Mouse (Mus musculus): ENCODE measurements around the gene Apc2. TPM values are rescaled to one million over a fixed set of nuclear protein-coding genes. Genes with fewer than 3 reads are reported as not detected.

Apc2 gene
- polyA plus RNA-seq, 1 experiment: 0.74 TPM

- no peak overlapping the region for H3K27ac ChIP-seq (ENCODE audit: insufficient read depth, low read depth, low read length)
Measured at GRCm38 (mm10) chr10:80321670-80322581, 26.1 kb downstream of the Apc2 start.

GRCm38 (mm10) chr10:80322811-80323211 lies 27.0 kb downstream of the Apc2 start:
- no peak for TF ChIP-seq POLR2A (IDR thresholded peaks at IDR 0.05; ENCODE audit: low read depth, low read length)
- TF ChIP-seq CTCF (conservative IDR thresholded peaks at IDR 0.05; ENCODE audit: insufficient read depth, insufficient read length, low read depth, low read length): peak; percentile 14; the same call in 1 of the 2 replicates
- Histone ChIP-seq H3K27ac (ENCODE audit: insufficient read depth, low read depth, low read length) (no peak overlapping the region), H3K36me3 (ENCODE audit: control insufficient read depth, insufficient read depth, low read length) (no peaks in the 10 kb centered on the region), H3K27me3 (replicated peaks; ENCODE audit: control insufficient read depth, insufficient read depth, low read length) (no peaks in the 10 kb centered on the region), H3K4me3 (ENCODE audit: insufficient read depth, low read depth, low read length) (peak overlapping the region; percentile 63), H3K4me1 (ENCODE audit: control insufficient read depth, insufficient read depth, low read length) (peaks cover 7% of the 10 kb centered on the region)
- peak; percentile 39 for DNase-seq
- WGBS: 2% methylated on average over 28 of the region's 28 CpGs

More at GRCm38 (mm10) chr10:80321670-80322581, 26.1 kb downstream of the Apc2 start:
- WGBS: 94% methylated on average over 21 of the region's 21 CpGs
- no peaks in the 10 kb centered on the region for H3K27me3 ChIP-seq (replicated peaks; ENCODE audit: control insufficient read depth, insufficient read depth, low read length)
- DNase-seq: no peak
- TF ChIP-seq POLR2A (IDR thresholded peaks at IDR 0.05; ENCODE audit: low read depth, low read length): no peak
- no peak for TF ChIP-seq CTCF (conservative IDR thresholded peaks at IDR 0.05; ENCODE audit: insufficient read depth, insufficient read length, low read depth, low read length)
- H3K4me1 ChIP-seq (ENCODE audit: control insufficient read depth, insufficient read depth, low read length): peaks cover 7% of the 10 kb centered on the region
- H3K4me3 ChIP-seq (ENCODE audit: insufficient read depth, low read depth, low read length): no peak overlapping the region
- no peaks in the 10 kb centered on the region for H3K36me3 ChIP-seq (ENCODE audit: control insufficient read depth, insufficient read depth, low read length)

DNA sequence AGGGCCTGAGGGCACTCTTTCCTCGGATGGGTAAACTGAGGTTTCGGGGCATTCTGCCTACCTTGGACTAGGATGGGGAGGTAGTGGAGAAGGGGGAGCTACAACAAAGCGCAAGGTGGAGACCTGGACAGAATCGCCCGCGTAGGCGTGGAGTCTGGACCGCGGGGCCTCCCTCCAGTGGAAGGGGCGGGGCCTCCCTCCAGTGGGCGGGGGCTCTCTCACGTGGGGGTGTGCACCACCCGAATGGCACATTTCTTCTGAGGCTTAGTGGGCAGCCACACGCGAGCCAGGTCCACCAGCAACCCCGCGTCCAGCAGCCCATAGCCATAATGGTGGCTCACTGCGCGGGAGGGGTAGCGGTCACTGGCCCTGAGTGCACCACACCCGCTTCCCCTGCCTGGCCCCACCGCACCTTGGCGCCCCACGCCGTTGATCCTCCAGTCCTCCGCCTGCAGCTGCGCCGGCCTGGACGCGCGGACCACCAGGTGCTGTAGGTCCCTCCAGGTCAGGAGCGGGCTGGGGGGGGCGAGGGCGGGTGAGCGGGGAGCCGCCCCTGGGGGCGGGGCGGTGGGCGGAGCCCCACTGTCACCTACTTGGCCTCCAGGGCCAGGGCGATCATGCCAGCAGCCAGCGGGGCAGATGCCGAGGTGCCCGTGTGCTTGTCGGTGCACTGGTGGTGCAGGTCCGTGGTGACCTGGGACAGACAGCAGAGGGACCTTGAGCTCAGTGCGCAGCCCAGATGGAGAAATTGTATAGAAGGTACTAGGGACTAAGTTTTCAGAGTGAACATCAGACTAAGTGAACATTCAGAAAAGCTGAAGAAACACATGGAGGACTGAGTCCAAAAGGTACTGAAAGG lies 27.7 kb downstream of the Apc2 start:
- peak overlapping the region; percentile 85 for H3K27ac ChIP-seq (ENCODE audit: insufficient read depth, low read depth, low read length)
- peaks cover 7% of the 10 kb centered on the region for H3K4me1 ChIP-seq (ENCODE audit: control insufficient read depth, insufficient read depth, low read length)
- TF ChIP-seq POLR2A (IDR thresholded peaks at IDR 0.05; ENCODE audit: low read depth, low read length): no peak
- 0 out of 2 replicates have a peak, but pooled peaks have one; percentile 5 for TF ChIP-seq CTCF (conservative IDR thresholded peaks at IDR 0.05; ENCODE audit: insufficient read depth, insufficient read length, low read depth, low read length)

DNA sequence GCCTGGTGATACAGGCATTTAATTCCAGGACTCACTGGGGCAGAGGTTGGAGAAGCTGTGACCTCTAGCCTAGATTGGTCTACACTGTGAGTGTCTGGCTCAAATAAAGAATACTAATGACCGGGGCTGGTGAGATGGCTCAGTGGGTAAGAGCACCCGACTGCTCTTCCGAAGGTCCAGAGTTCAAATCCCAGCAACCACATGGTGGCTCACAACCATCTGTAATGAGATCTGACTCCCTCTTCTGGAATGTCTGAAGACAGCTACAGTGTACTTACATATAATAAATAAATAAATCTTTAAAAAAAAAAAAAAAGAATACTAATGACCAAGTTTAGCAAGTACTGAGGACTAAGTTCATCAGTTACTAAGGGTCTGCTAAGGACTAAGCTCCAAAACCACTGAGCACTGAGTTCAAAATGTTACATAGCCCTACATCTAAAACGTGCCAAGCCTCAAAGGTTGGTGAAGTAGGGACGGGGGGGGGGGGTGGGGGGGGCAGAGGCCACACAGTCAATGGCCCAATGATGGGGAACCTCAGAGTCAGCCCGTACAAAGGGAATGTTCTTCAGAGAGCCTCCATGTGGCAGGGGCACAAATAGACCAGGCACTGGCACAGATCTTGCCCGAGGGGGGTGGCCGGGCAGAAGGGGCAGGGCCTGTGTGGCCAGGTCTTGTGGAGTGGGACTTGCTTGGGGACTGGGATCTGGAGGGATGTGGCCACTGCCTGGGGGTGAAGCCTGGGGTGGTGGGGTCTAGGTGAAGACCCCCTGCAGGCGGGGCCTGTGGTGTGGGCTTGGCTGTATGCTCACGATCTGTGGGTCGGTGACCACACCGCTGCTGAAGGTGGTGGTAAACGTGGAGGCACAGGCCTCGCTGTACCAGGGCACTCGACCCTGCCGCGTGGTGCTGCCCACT lies 28.6 kb downstream of the Apc2 start:
- H3K27ac ChIP-seq (ENCODE audit: insufficient read depth, low read depth, low read length): peak overlapping the region; percentile 85
- H3K36me3 ChIP-seq (ENCODE audit: control insufficient read depth, insufficient read depth, low read length): no peaks in the 10 kb centered on the region
- peaks cover 6% of the 10 kb centered on the region for H3K4me1 ChIP-seq (ENCODE audit: control insufficient read depth, insufficient read depth, low read length)
- no peak for DNase-seq
- WGBS: 67% methylated on average over 17 of the region's 17 CpGs
- no peaks in the 10 kb centered on the region for H3K27me3 ChIP-seq (replicated peaks; ENCODE audit: control insufficient read depth, insufficient read depth, low read length)
- H3K4me3 ChIP-seq (ENCODE audit: insufficient read depth, low read depth, low read length): no peak overlapping the region
- TF ChIP-seq CTCF (conservative IDR thresholded peaks at IDR 0.05; ENCODE audit: insufficient read depth, insufficient read length, low read depth, low read length): no peak; the same call in 1 of the 2 replicates
- no peak for TF ChIP-seq POLR2A (IDR thresholded peaks at IDR 0.05; ENCODE audit: low read depth, low read length)

More for the DNA sequence above, 27.7 kb downstream of the Apc2 start:
- peak; percentile 85 for DNase-seq
- Histone ChIP-seq H3K27me3 (replicated peaks; ENCODE audit: control insufficient read depth, insufficient read depth, low read length) (no peaks in the 10 kb centered on the region), H3K36me3 (ENCODE audit: control insufficient read depth, insufficient read depth, low read length) (no peaks in the 10 kb centered on the region), H3K4me3 (ENCODE audit: insufficient read depth, low read depth, low read length) (peak overlapping the region; percentile 63)
- WGBS: 2% methylated on average over 45 of the region's 46 CpGs

DNA sequence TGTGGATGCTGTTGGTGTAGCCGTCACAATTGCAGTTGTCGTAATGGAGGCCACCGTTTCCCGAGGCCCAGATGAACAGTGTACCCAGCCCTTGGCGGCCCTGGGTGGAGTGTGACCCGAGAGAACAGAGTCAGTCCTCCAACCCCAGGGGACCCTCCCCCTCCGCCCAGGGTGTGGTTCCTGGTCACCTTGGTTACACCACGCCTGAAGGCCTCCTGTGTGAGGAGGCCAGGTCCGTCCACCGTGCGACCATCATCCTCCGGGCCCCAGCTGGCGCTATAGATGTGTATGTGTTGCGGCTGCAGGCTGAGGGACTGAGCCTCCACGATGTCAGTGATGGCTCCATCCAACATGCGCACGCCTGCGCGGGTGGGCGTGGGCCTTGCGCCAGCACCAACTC lies 29.3 kb downstream of the Apc2 start:
- H3K4me1 ChIP-seq (ENCODE audit: control insufficient read depth, insufficient read depth, low read length): peaks cover 3% of the 10 kb centered on the region
- TF ChIP-seq POLR2A (IDR thresholded peaks at IDR 0.05; ENCODE audit: low read depth, low read length) (no peak), CTCF (conservative IDR thresholded peaks at IDR 0.05; ENCODE audit: insufficient read depth, insufficient read length, low read depth, low read length) (no peak)
- no peaks in the 10 kb centered on the region for H3K36me3 ChIP-seq (ENCODE audit: control insufficient read depth, insufficient read depth, low read length)
- DNase-seq: no peak
- no peak overlapping the region for H3K27ac ChIP-seq (ENCODE audit: insufficient read depth, low read depth, low read length)
- no peaks in the 10 kb centered on the region for H3K27me3 ChIP-seq (replicated peaks; ENCODE audit: control insufficient read depth, insufficient read depth, low read length)
- no peak overlapping the region for H3K4me3 ChIP-seq (ENCODE audit: insufficient read depth, low read depth, low read length)
- 86% methylated on average over 21 of the region's 21 CpGs for WGBS

All from kidney, adult 2 months (tissue).